Mouse (Mus musculus): Measurements from ENCODE around the gene Plekhg3.

The Plekhg3 gene

DNA sequence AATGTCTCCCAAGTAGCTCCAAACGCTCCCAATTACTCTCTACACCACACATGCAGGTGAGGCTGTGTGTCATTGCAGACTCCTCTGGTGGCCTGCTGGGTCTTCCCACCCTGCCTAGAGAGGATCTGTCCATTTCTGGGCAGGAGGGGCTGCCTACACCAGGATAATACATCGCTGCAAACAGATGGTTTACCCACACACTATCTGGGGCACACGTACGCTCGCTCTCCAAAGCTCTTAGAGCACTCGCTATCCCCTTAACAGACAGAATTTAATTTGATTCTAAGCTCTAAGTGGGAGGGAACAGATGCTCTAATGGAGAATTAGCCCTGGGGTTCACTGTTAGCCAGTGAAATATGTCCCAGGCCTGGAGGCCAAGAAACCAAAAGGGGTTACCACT lies 92.7 kb downstream of the Plekhg3 start:
- no peak for DNase-seq (ENCODE audit: low read depth)
